Mouse (Mus musculus): ENCODE results near the gene Ccpg1. TPM values are rescaled to one million over a fixed set of nuclear protein-coding genes. Genes with fewer than 3 reads are reported as not detected.
A peak's percentile ranks its signal among the peaks of the same experiment; 100 is the strongest.

Gene Ccpg1
- total RNA-seq, 2 experiments from 2014 or later: 53.4 to 53.9 TPM

DNA sequence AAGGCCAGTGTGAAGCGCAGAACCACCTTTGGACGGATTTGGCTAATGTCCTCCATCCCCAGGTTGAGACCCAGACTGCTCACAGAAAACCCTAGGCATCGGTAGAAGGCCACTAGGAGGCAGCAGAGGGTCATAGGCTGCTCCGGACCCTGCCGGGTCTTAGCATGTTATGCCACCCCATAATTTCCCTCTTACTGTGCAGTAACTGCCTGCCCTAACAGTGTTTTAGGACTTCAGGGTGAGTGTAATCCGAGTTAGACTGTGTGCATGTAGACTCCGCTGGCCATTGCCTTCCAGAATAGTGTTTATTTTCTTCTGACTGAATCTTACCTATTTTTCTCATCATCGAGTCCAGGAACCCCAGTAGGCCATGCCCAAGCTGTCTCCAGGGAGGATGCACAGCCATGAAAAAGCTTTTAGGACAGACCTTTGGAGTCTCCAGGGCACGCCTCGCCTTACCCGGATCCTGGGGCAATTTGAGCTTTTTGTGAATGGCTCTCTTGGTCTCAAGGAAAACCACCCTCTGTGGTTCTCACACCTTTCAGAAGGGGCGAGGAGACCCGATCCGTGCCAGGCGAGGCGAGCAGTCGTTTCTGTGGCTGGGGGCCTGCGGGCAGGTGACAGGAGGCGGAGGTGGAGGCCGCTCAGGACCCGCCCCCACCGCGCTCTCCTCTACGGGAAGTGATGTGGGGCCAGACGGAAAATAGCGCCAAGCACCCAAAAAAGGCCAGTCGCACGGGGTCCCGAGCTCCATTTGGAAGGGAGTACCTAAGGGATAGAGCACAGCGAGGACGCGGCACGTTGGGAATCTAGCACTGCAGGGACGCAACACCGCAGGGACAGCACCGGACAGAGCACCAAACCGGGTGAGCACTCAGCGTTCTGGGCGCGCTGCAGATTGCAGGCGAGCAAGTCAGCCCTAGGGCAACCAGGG, 59.2 kb downstream of the Ccpg1 start, which contains the start of gene Rab27a:
TSS of gene Rab27a (plus strand) at position 709 of the 934 bp plus-strand sequence.
- intact Hi-C loops (cut with DNase I): loop anchor here (1.0 to 5.0 kb wide), 2 partner anchors 47 to 77 kb away; no protein-coding TSS in a partner anchor

DNA sequence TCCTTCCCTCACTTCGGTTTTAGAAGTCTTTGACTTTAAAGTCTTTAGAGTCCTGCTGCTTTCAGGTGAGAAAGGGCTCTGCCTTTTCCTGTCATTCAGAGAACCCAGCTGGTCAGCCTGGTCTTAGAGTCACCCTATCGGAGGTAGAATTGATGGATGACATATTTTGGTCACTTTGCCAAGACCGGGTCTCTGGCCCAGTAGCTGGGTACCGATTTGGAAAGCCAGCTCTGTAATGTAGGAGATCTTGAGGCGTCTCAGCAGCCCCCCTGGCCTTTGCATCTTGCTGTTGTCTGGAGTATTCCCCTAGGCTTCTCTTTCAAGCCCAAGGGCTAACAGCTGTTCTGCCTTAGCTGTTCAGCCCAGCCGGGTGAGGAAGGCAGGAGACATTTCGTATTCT, 60.0 kb downstream of the Ccpg1 start:
- DNase-seq: peak in 1 of 2 experiments; percentile 36
- intact Hi-C loops (cut with DNase I): no loop called here

More for the DNA sequence above, 59.2 kb downstream of the Ccpg1 start, which contains the start of gene Rab27a:
- DNase-seq: peak; percentile 85 to 90

DNA sequence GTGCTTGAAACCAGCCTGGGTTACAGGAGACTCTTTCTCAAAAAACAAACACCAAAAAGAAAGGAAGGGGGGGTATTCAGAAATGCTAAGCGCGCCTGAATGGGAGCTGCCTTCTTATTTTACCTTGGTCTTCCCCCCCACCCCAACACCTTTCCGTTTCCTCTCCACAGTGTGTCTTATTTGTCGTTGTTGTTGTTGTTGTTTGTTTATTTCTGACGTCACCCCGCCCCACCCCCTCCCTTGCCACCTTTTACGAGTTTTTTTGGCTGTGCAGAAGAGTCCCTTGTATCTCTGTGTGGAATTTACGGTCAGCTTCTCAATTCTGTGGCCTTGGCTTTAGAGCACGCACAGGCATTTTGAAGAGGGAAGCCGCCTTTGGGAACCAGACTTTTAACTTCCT, 60.5 kb downstream of the Ccpg1 start:
- intact Hi-C loops (cut with DNase I): no loop called here
- DNase-seq: no peak

DNA sequence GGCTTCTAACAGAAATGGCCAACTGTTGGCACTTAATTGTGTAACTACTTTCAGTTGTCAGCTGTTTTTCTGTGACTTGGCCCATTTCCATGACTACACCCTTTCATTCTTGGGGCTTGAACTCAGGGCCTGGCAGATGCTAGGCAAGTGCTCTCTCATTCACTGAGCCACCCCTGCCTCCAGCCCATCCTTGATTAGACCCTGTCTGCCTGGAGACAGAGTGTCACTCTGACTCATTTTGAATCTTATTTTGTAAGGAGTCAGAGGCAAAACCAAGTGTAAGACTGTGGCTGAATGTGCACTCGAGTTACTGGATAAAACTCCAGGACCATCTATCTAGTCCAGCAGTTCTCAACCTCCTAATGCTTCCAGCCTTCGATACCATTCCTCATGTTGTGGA, 62.7 kb downstream of the Ccpg1 start:
- DNase-seq: no peak
- intact Hi-C loops (cut with DNase I): no loop called here

DNA sequence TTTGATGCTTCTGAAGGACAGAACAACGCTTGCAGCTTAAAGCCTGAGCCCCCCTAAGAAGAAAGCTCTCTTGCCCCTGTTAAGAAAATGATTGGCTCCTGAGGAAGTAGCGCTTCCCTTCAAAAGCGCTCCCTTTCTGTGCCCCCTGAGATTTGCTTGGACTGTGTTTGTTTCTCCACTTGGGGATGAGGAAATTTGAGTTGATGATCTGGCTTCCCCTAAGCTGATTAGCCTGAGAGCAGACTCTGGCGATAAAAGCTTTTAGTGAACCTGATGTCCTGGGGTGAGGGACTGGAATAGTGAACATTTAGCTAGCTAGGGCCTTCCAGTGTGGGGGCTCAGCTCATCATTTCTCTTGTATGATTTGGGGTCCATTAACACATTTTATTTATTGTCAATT, 63.7 kb downstream of the Ccpg1 start:
- DNase-seq: no peak
- intact Hi-C loops (cut with DNase I): no loop called here

DNA sequence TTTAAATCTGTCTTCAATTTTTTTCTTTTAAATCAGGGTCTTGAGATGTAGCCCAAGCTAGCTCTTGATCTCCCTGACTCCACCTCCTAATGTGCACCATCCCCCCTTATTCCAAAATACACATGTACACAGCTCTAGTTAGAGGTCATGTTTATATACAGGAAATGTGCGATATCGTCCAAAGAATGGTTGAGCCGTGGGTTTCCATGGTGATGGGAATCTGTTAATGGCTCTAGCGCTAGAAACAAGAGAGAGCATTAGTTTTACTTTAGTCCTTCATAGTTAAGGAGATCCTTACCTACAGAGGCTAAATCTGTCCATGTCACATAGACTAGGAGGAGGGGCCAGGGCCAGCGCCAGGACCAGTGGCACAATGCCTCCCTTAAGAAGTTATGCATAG, 64.6 kb downstream of the Ccpg1 start:
- DNase-seq: no peak
- intact Hi-C loops (cut with DNase I): no loop called here

DNA sequence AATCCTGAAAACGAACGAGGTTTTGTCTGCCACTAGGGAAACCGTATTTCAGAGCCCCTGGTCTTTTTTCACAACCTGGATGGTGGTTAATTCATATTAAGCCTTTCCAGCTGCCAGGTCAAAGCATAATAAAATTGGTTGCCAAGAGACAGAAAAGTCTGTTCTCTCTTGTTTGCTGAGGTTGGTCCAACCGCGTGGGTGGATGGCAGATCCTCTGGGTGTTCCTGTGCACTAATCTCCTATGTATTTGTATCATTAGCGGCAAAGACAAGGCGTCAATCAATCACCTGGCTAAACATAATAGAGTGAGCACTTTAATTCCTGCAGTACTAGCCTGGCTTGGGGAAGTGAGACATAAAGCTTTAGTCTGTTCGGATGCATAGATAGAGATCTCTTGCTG, 65.4 kb downstream of the Ccpg1 start:
- intact Hi-C loops (cut with DNase I): no loop called here
- no peak for DNase-seq

DNA sequence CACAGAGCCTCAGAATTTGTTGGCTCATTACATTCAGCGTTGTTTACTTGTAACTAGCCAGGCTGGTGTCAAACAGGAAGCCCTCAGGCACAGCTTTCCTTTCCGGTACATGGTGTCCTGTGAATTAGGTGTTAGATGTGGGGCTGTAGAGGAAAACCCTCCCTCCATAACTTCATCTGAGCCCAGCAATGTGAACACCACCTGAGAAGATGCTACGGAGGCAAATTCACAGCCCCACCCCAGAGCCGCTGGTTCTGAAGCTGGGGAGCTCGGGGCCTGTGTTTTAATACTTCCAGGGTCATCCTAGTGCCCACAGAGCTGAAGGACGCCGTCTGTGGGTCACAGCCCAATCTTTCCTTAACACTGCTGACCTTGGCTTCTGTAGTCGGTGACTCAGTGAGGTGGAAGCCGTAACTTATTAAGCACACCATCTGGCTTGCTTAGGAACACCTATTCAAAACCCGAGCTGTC, 70.2 kb downstream of the Ccpg1 start:
- DNase-seq: no peak
- intact Hi-C loops (cut with DNase I): no loop called here

DNA sequence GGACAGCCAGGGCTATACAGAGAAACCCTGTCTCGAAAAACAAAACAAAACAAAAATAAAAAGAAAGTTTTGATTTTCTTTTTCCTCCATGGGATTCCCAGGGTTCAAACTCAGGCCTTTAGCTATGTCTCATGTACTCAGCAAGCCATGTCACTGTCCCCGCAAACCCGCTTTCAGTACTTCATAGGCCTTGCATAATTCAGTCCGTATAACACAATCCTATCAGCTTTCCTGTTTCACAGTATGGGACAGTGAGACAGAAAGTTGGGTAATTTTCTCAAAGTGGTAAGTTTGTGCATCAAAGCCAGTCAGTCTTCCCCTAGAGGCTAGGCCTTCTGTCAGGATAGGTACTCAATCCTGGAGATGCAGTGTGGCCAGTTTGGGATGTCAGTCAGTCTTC, 74.0 kb downstream of the Ccpg1 start:
- no peak for DNase-seq
- intact Hi-C loops (cut with DNase I): no loop called here

DNA sequence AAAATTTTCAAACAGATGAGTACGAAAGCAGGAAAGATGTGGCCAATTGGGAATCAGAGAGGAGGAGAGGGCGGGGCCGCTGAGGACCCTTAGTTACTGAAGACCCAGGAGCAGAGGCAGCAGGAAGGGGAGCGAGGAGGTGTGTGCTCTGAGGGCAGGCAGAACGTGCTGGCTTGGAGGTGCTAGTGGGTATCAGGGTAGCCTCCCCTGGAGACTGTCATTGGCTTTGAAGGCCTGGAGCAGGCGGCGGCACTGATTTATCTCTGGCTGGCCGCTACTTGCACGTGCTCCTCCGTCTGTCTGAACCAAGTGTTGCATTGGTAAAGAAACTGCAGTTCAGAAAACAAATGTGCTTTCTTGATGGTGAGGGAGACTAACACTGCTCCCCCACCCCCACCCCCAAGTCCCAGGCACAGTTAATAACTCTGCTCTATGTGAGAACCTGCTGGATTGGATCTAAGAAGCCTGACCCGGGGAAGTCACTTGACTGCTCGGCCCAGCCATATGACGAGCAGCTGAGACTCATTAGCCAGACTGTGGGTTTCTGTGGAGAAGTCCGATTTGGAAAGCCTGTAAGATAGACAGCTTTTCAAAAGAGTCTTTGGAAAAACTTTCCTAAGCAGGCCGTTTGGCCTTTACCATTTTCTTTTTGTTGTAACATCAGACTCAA, 78.5 kb downstream of the Ccpg1 start:
- intact Hi-C loops (cut with DNase I): no loop called here
- DNase-seq: no peak

Small RNAs within 50 kb of the gene (microRNA-seq; reads per million reads assigned to microRNA genes)
- 0 reads per million in 2 experiments for gene Gm27353

Other genes with a start within 250 kb of the Ccpg1 start
- gene Prtg, start 178.6 kb upstream of the Ccpg1 start, total RNA-seq (2021): under 1 TPM; 0.22 TPM
- 1 to 10 TPM; 7.4 to 8.3 TPM for gene Pygo1, start 59.8 kb upstream of the Ccpg1 start, total RNA-seq (2021)
- gene Dyx1c1, start 26.6 kb upstream of the Ccpg1 start, total RNA-seq (2021): under 1 TPM; 0.43 to 0.79 TPM
- gene Gm44503, start 26.6 kb upstream of the Ccpg1 start, total RNA-seq (2021): not detected
- 1 to 10 TPM; 4.6 to 4.7 TPM for gene Ccpg1os, start within 50 bp of the Ccpg1 start, total RNA-seq (2021)
- 1 to 10 TPM; 3.9 to 4.3 TPM for gene Pigb, start 54.9 kb downstream of the Ccpg1 start, total RNA-seq (2021)
- gene Rab27a, start 59.4 kb downstream of the Ccpg1 start, total RNA-seq (2021): 1 to 10 TPM; 4.4 to 6.7 TPM
- gene Khdc3, start 116.4 kb downstream of the Ccpg1 start, total RNA-seq (2021): not detected
- not detected for gene Gm20509, start 117.0 kb downstream of the Ccpg1 start, total RNA-seq (2021)
- 10 to 100 TPM; 54.9 to 60.4 TPM for gene Rsl24d1, start 128.0 kb downstream of the Ccpg1 start, total RNA-seq (2021)